Mouse (Mus musculus): Measurements from ENCODE around the gene Pex16.
"Not testable (repeated sequence)": the region's sequence is repeated elsewhere in the genome, so short reads cannot be mapped to it uniquely, and the experiment has no call there.

Gene Pex16

GRCm38 (mm10) chr2:92388081-92388517 lies 13.6 kb downstream of the Pex16 start:
- DNase-seq (ENCODE audit: extremely low spot score) = no peak

- DNase-seq (ENCODE audit: extremely low spot score) = peak; percentile 98
These were observed 14.6 kb downstream of the Pex16 start for GRCm38 (mm10) chr2:92388891-92389641.

- no peak for DNase-seq (ENCODE audit: extremely low spot score)
These were observed 15.2 kb downstream of the Pex16 start for GRCm38 (mm10) chr2:92389645-92390044.

- no peak for DNase-seq (ENCODE audit: extremely low spot score)
These were observed 15.9 kb downstream of the Pex16 start for GRCm38 (mm10) chr2:92390206-92390930.

GRCm38 (mm10) chr2:92391116-92391515 lies 16.6 kb downstream of the Pex16 start:
- DNase-seq (ENCODE audit: extremely low spot score) = no peak

GRCm38 (mm10) chr2:92391703-92392317 lies 17.3 kb downstream of the Pex16 start:
- no peak for DNase-seq (ENCODE audit: extremely low spot score)

- DNase-seq (ENCODE audit: extremely low spot score) = peak; percentile 77
These were observed 18.1 kb downstream of the Pex16 start for GRCm38 (mm10) chr2:92392318-92393264.

GRCm38 (mm10) chr2:92395535-92395934 lies 21.1 kb downstream of the Pex16 start:
- DNase-seq (ENCODE audit: extremely low spot score) = no peak

GRCm38 (mm10) chr2:92397436-92397835 lies 23.0 kb downstream of the Pex16 start:
- DNase-seq (ENCODE audit: extremely low spot score) = no peak

GRCm38 (mm10) chr2:92399877-92400276 lies 25.4 kb downstream of the Pex16 start:
- DNase-seq (ENCODE audit: extremely low spot score) = not testable (repeated sequence)

- peak; percentile 19 for DNase-seq (ENCODE audit: extremely low spot score)
These were observed 26.2 kb downstream of the Pex16 start for GRCm38 (mm10) chr2:92400682-92401081.

GRCm38 (mm10) chr2:92401091-92401561 lies 26.6 kb downstream of the Pex16 start, which contains the start of gene Mapk8ip1:
Gene Mapk8ip1, minus strand, starts transcription at chr2:92401263.
- DNase-seq (ENCODE audit: extremely low spot score) = peak; percentile 57

GRCm38 (mm10) chr2:92402591-92403326 lies 28.3 kb downstream of the Pex16 start:
- DNase-seq (ENCODE audit: extremely low spot score) = no peak

GRCm38 (mm10) chr2:92403776-92404319 lies 29.4 kb downstream of the Pex16 start:
- no peak for DNase-seq (ENCODE audit: extremely low spot score)

GRCm38 (mm10) chr2:92404737-92405136 lies 30.3 kb downstream of the Pex16 start:
- DNase-seq (ENCODE audit: extremely low spot score) = no peak

- no peak for DNase-seq (ENCODE audit: extremely low spot score)
These were observed 31.2 kb downstream of the Pex16 start for GRCm38 (mm10) chr2:92405687-92406086.

- DNase-seq (ENCODE audit: extremely low spot score) = no peak
These were observed 34.0 kb downstream of the Pex16 start for GRCm38 (mm10) chr2:92408309-92409045.

GRCm38 (mm10) chr2:92411705-92412104 lies 37.2 kb downstream of the Pex16 start:
- DNase-seq (ENCODE audit: extremely low spot score) = no peak

GRCm38 (mm10) chr2:92421723-92422387 lies 47.4 kb downstream of the Pex16 start:
- no peak for DNase-seq (ENCODE audit: extremely low spot score)

Data from embryo, embryonic 9.5 days (tissue).